Comparison of ENCODE assay signal across 10 mouse cellular contexts in genomic region chr4:47037321-47037657, GRCm38 (mm10). TPM values are rescaled to one million over a fixed set of nuclear protein-coding genes. Genes with fewer than 3 reads are reported as not detected.
DNase-seq lines count a peak whose midpoint lies in the region; ATAC-seq and TF ChIP-seq lines count a peak whose summit lies in the region.
"Had no signal": no experiment of that assay in that cellular context is flagged by ENCODE, and none has a peak within 500 bp of the region (broad histone marks: within the 10 kb centered on the region; RNA-seq: fewer than 3 reads in every experiment).

No protein-coding gene starts in this region.

- no peaks in the 10 kb centered on the region for H3K27me3 ChIP-seq in intestine, postnatal 0 days (replicated peaks; ENCODE audit: control insufficient read depth, insufficient read depth, low read length)
- H3K27me3 ChIP-seq in intestine, embryonic 16.5 days (replicated peaks; ENCODE audit: control insufficient read depth, insufficient read depth, low read length) = no peaks in the 10 kb centered on the region
- no peaks in the 10 kb centered on the region for H3K27me3 ChIP-seq in kidney, embryonic 14.5 days (ENCODE audit: control insufficient read depth, insufficient read depth, low read length)
- H3K27me3 ChIP-seq in liver, adult 2 months (ENCODE audit: control insufficient read depth, insufficient read depth, low read length) = no peaks in the 10 kb centered on the region
- no peaks in the 10 kb centered on the region for H3K27me3 ChIP-seq in neural tube, embryonic 11.5 days (ENCODE audit: control insufficient read depth, insufficient read depth, low read length)
- H3K27me3 ChIP-seq: embryonic facial prominence, embryonic 13.5 days; stomach, embryonic 15.5 days had no signal

- H3K79me2 ChIP-seq in liver, adult 2 months (ENCODE audit: control insufficient read depth, insufficient read depth, low read length) = no peaks in the 10 kb centered on the region

- WGBS in intestine, postnatal 0 days = 16% methylated on average over 5 of the region's 5 CpGs
- 24% methylated on average over 5 of the region's 5 CpGs for whole genome bisulfite sequencing in intestine, embryonic 16.5 days
- 19% methylated on average over 5 of the region's 5 CpGs for WGBS in kidney, embryonic 14.5 days
- 18% methylated on average over 5 of the region's 5 CpGs for WGBS in liver, adult 2 months
- WGBS in neural tube, embryonic 11.5 days = 25% methylated on average over 5 of the region's 5 CpGs

- no peak for ATAC-seq in intestine, postnatal 0 days
- no peak for ATAC-seq in intestine, embryonic 16.5 days
- peak; percentile 17; the same call in 1 of the 2 replicates for ATAC-seq in kidney, embryonic 14.5 days (ENCODE audit: low FRiP score, low TSS enrichment)
- no peak; the same call in 1 of the 2 replicates for ATAC-seq in neural tube, embryonic 11.5 days (ENCODE audit: insufficient read depth, low FRiP score, low TSS enrichment)

- no peak overlapping the region for H3K9ac ChIP-seq in intestine, postnatal 0 days (ENCODE audit: low read depth, low read length)
- no peak overlapping the region for H3K9ac ChIP-seq in intestine, embryonic 16.5 days (ENCODE audit: low read depth, low read length)
- no peak overlapping the region for H3K9ac ChIP-seq in kidney, embryonic 14.5 days (ENCODE audit: low read depth, low read length)
- H3K9ac ChIP-seq in liver, adult 2 months (ENCODE audit: low read depth, low read length) = no peak overlapping the region
- no peak overlapping the region for H3K9ac ChIP-seq in neural tube, embryonic 11.5 days (ENCODE audit: low read length)
- H3K9ac ChIP-seq: embryonic facial prominence, embryonic 13.5 days; stomach, embryonic 15.5 days had no signal

- TF ChIP-seq POLR2A in liver, adult 2 months (IDR thresholded peaks at IDR 0.05; ENCODE audit: extremely low read depth, insufficient read depth, low read length) = no peak

- no peak overlapping the region for H3K27ac ChIP-seq in intestine, postnatal 0 days (ENCODE audit: low read depth, low read length)
- no peak overlapping the region for H3K27ac ChIP-seq in intestine, embryonic 16.5 days (ENCODE audit: low read length)
- no peak overlapping the region for H3K27ac ChIP-seq in kidney, embryonic 14.5 days (ENCODE audit: low read depth, low read length)
- H3K27ac ChIP-seq in liver, adult 2 months (replicated peaks; ENCODE audit: insufficient read depth, low read depth, low read length) = no peak overlapping the region
- no peak overlapping the region for H3K27ac ChIP-seq in neural tube, embryonic 11.5 days (ENCODE audit: low read depth, low read length)
- H3K27ac ChIP-seq: embryonic facial prominence, embryonic 13.5 days; stomach, embryonic 15.5 days had no signal

- H3K36me3 ChIP-seq in intestine, postnatal 0 days (ENCODE audit: control insufficient read depth, insufficient read depth) = no peaks in the 10 kb centered on the region
- 0 out of 2 replicates have a peak, but pooled peaks cover 5% of the 10 kb centered on the region for H3K36me3 ChIP-seq in intestine, embryonic 16.5 days (ENCODE audit: control insufficient read depth, insufficient read depth, low read length)
- peaks cover 17% of the 10 kb centered on the region for H3K36me3 ChIP-seq in kidney, embryonic 14.5 days (ENCODE audit: control insufficient read depth, insufficient read depth, low read length)
- no peaks in the 10 kb centered on the region for H3K36me3 ChIP-seq in liver, adult 2 months (ENCODE audit: control insufficient read depth, insufficient read depth, low read length)
- no peaks in the 10 kb centered on the region for H3K36me3 ChIP-seq in neural tube, embryonic 11.5 days (ENCODE audit: control insufficient read depth, insufficient read depth, low read length)

- H3K4me3 ChIP-seq in intestine, postnatal 0 days (ENCODE audit: low read depth, low read length) = no peak overlapping the region
- H3K4me3 ChIP-seq in intestine, embryonic 16.5 days (ENCODE audit: low read length) = no peak overlapping the region
- no peak overlapping the region for H3K4me3 ChIP-seq in kidney, embryonic 14.5 days (ENCODE audit: low read length)
- no peak overlapping the region for H3K4me3 ChIP-seq in liver, adult 2 months (ENCODE audit: insufficient read depth, low read depth, low read length)
- H3K4me3 ChIP-seq in neural tube, embryonic 11.5 days (ENCODE audit: low read depth, low read length) = no peak overlapping the region
- H3K4me3 ChIP-seq: embryonic facial prominence, embryonic 13.5 days; stomach, embryonic 15.5 days had no signal

- no peak overlapping the region for H3K4me2 ChIP-seq in intestine, postnatal 0 days (replicated peaks; ENCODE audit: low read depth)
- H3K4me2 ChIP-seq in intestine, embryonic 16.5 days (ENCODE audit: low read depth, low read length) = no peak overlapping the region
- no peak overlapping the region for H3K4me2 ChIP-seq in kidney, embryonic 14.5 days (replicated peaks; ENCODE audit: low read depth, low read length)
- no peak overlapping the region for H3K4me2 ChIP-seq in neural tube, embryonic 11.5 days (ENCODE audit: low read depth)
- H3K4me2 ChIP-seq: embryonic facial prominence, embryonic 13.5 days; stomach, embryonic 15.5 days had no signal

- no peaks in the 10 kb centered on the region for H3K9me3 ChIP-seq in intestine, postnatal 0 days (ENCODE audit: control insufficient read depth)
- no peaks in the 10 kb centered on the region for H3K9me3 ChIP-seq in intestine, embryonic 16.5 days (ENCODE audit: control insufficient read depth, low read length)
- no peaks in the 10 kb centered on the region for H3K9me3 ChIP-seq in kidney, embryonic 14.5 days (ENCODE audit: control insufficient read depth, low read length)
- no peaks in the 10 kb centered on the region for H3K9me3 ChIP-seq in neural tube, embryonic 11.5 days (ENCODE audit: control insufficient read depth, low read length)
- H3K9me3 ChIP-seq: embryonic facial prominence, embryonic 13.5 days; stomach, embryonic 15.5 days had no signal

- TF ChIP-seq CTCF in intestine, postnatal 0 days (IDR thresholded peaks at IDR 0.05; ENCODE audit: low read depth) = peak; percentile 98
- peak; percentile 97 for TF ChIP-seq CTCF in liver, adult 2 months (IDR thresholded peaks at IDR 0.05; ENCODE audit: low read depth, low read length)

- no peaks in the 10 kb centered on the region for H3K4me1 ChIP-seq in intestine, postnatal 0 days (replicated peaks; ENCODE audit: control insufficient read depth, insufficient read depth, low read length)
- no peaks in the 10 kb centered on the region for H3K4me1 ChIP-seq in intestine, embryonic 16.5 days (ENCODE audit: control insufficient read depth, insufficient read depth, low read length)
- H3K4me1 ChIP-seq in kidney, embryonic 14.5 days (ENCODE audit: control insufficient read depth, insufficient read depth, low read length) = peaks cover 16% of the 10 kb centered on the region; the same call in 1 of the 2 replicates
- no peaks in the 10 kb centered on the region for H3K4me1 ChIP-seq in liver, adult 2 months (ENCODE audit: control insufficient read depth, insufficient read depth, low read length)
- H3K4me1 ChIP-seq in neural tube, embryonic 11.5 days (ENCODE audit: control insufficient read depth, insufficient read depth, low read length) = 0 out of 2 replicates have a peak, but pooled peaks cover 6% of the 10 kb centered on the region
- H3K4me1 ChIP-seq: stomach, embryonic 15.5 days had no signal

- peak; percentile 89 to 93 for DNase-seq in cerebellum, postnatal 36 days
- peak; percentile 49 to 50 for DNase-seq in gastrocnemius, adult 8-10 months (ENCODE audit: low spot score in 2 of 2)
- DNase-seq in liver, adult 2 months (ENCODE audit: extremely low read depth, low read depth, low spot score) = peak; percentile 59
- peak; percentile 84 for DNase-seq in neural tube, embryonic 11.5 days (ENCODE audit: low spot score)
- peak; percentile 67 for DNase-seq in telencephalon, adult 2 months (ENCODE audit: low read depth, low spot score)

RNA-seq across cellular contexts. Expression of gene Anks6, which starts 19.9 kb away (rescaled TPM):
- polyA plus RNA-seq in intestine, postnatal 0 days (2015; fragmentation: Nextera tagmentation; extraction: Ambion mirVana) = 1.2 and 1.3 TPM in 2 replicates
- polyA plus RNA-seq in intestine, embryonic 16.5 days (2015; fragmentation: Nextera tagmentation; extraction: Ambion mirVana) = 1.1 and 1.4 TPM in 2 replicates
- total RNA-seq in gastrocnemius, adult 8-10 months (2022) = 1 to 10 TPM in 2 of 4 experiments, under 1 TPM in 2; 0.78 to 1.7 (median 1.1) TPM
- 3.8 and 7.2 TPM in 2 replicates for polyA plus RNA-seq in kidney, embryonic 14.5 days (2014; fragmentation: Nextera tagmentation; extraction: Ambion mirVana)
- 0.20 and 0.46 TPM in 2 replicates for total RNA-seq in liver, adult 2 months (2014; rRNA removed)
- 0.40 and 0.46 TPM in 2 replicates for polyA plus RNA-seq in liver, adult 2 months (2012; rRNA removed)
- 4.1 and 4.2 TPM in 2 replicates for polyA plus RNA-seq in neural tube, embryonic 11.5 days (2014; fragmentation: Nextera tagmentation; extraction: Ambion mirVana)

RNA-seq across cellular contexts. Expression of gene Gabbr2, which starts 45.6 kb away (rescaled TPM):
- polyA plus RNA-seq in intestine, postnatal 0 days (2015; fragmentation: Nextera tagmentation; extraction: Ambion mirVana) = 0.07 and 0.14 TPM in 2 replicates
- polyA plus RNA-seq in intestine, embryonic 16.5 days (2015; fragmentation: Nextera tagmentation; extraction: Ambion mirVana) = 0.07 and 0.17 TPM in 2 replicates
- under 1 TPM in 2 of 4 experiments, not detected in 2; 0.05 to 0.17 TPM for total RNA-seq in gastrocnemius, adult 8-10 months (2022)
- polyA plus RNA-seq in kidney, embryonic 14.5 days (2014; fragmentation: Nextera tagmentation; extraction: Ambion mirVana) = 0.06 and 0.43 TPM in 2 replicates
- 7.7 and 14.2 TPM in 2 replicates for total RNA-seq in liver, adult 2 months (2014; rRNA removed)
- polyA plus RNA-seq in liver, adult 2 months (2012; rRNA removed) = 10.9 and 15.0 TPM in 2 replicates
- 0.70 and 0.78 TPM in 2 replicates for polyA plus RNA-seq in neural tube, embryonic 11.5 days (2014; fragmentation: Nextera tagmentation; extraction: Ambion mirVana)

RNA-seq across cellular contexts. Expression of gene Galnt12, which starts 54.4 kb away (rescaled TPM):
- 16.5 and 19.2 TPM in 2 replicates for polyA plus RNA-seq in intestine, postnatal 0 days (2015; fragmentation: Nextera tagmentation; extraction: Ambion mirVana)
- polyA plus RNA-seq in intestine, embryonic 16.5 days (2015; fragmentation: Nextera tagmentation; extraction: Ambion mirVana) = 21.0 and 21.4 TPM in 2 replicates
- total RNA-seq in gastrocnemius, adult 8-10 months (2022) = under 1 TPM in 2 of 4 experiments, not detected in 2; 0.12 to 0.16 TPM
- polyA plus RNA-seq in kidney, embryonic 14.5 days (2014; fragmentation: Nextera tagmentation; extraction: Ambion mirVana) = 7.0 and 10.0 TPM in 2 replicates
- total RNA-seq in liver, adult 2 months (2014; rRNA removed) = 0.18 and 0.20 TPM in 2 replicates
- 0.21 and 0.22 TPM in 2 replicates for polyA plus RNA-seq in liver, adult 2 months (2012; rRNA removed)
- polyA plus RNA-seq in neural tube, embryonic 11.5 days (2014; fragmentation: Nextera tagmentation; extraction: Ambion mirVana) = 3.0 and 3.7 TPM in 2 replicates
